Mouse (Mus musculus): ENCODE measurements around the gene Tspan18. TPM values are rescaled to one million over a fixed set of nuclear protein-coding genes. Genes with fewer than 3 reads are reported as not detected.

Gene Tspan18
- polyA plus RNA-seq, 1 experiment = 14.1 TPM

GRCm38 (mm10) chr2:93262291-93263285, 71.7 kb downstream of the Tspan18 start:
- TF ChIP-seq CTCF (IDR thresholded peaks at IDR 0.05; ENCODE audit: extremely low read depth, insufficient read length, insufficient replicate concordance, low read depth, low read length) = no peak
- no peak for TF ChIP-seq POLR2A (IDR thresholded peaks at IDR 0.05; ENCODE audit: low read depth, low read length)
- WGBS = 62% methylated on average over 5 of the region's 5 CpGs
- Histone ChIP-seq H3K4me1 (ENCODE audit: control insufficient read depth, insufficient read depth, insufficient read length, low read length) (0 out of 2 replicates have a peak, but pooled peaks cover 3% of the 10 kb centered on the region), H3K27me3 (ENCODE audit: control insufficient read depth, insufficient read depth, low read length) (no peaks in the 10 kb centered on the region), H3K36me3 (ENCODE audit: control insufficient read depth, insufficient read depth, low read length) (no peaks in the 10 kb centered on the region), H3K27ac (ENCODE audit: insufficient read depth, low read depth, low read length) (no peak overlapping the region), H3K4me3 (ENCODE audit: low read depth, low read length) (no peak overlapping the region)

GRCm38 (mm10) chr2:93261521-93262290, 72.6 kb downstream of the Tspan18 start:
- no peaks in the 10 kb centered on the region for H3K27me3 ChIP-seq (ENCODE audit: control insufficient read depth, insufficient read depth, low read length)
- no peaks in the 10 kb centered on the region for H3K36me3 ChIP-seq (ENCODE audit: control insufficient read depth, insufficient read depth, low read length)
- no peak overlapping the region for H3K27ac ChIP-seq (ENCODE audit: insufficient read depth, low read depth, low read length)
- 55% methylated on average over 6 of the region's 6 CpGs for WGBS
- 0 out of 2 replicates have a peak, but pooled peaks cover 3% of the 10 kb centered on the region for H3K4me1 ChIP-seq (ENCODE audit: control insufficient read depth, insufficient read depth, insufficient read length, low read length)
- no peak overlapping the region for H3K4me3 ChIP-seq (ENCODE audit: low read depth, low read length)
- TF ChIP-seq POLR2A (IDR thresholded peaks at IDR 0.05; ENCODE audit: low read depth, low read length) (no peak), CTCF (IDR thresholded peaks at IDR 0.05; ENCODE audit: extremely low read depth, insufficient read length, insufficient replicate concordance, low read depth, low read length) (no peak)

GRCm38 (mm10) chr2:93257634-93258033, 76.7 kb downstream of the Tspan18 start:
- 19% methylated on average over 4 of the region's 4 CpGs for WGBS
- H3K36me3 ChIP-seq (ENCODE audit: control insufficient read depth, insufficient read depth, low read length) = no peaks in the 10 kb centered on the region
- H3K27ac ChIP-seq (ENCODE audit: insufficient read depth, low read depth, low read length) = no peak overlapping the region
- H3K4me1 ChIP-seq (ENCODE audit: control insufficient read depth, insufficient read depth, insufficient read length, low read length) = peaks cover 3% of the 10 kb centered on the region; the same call in 1 of the 2 replicates
- H3K4me3 ChIP-seq (ENCODE audit: low read depth, low read length) = no peak overlapping the region
- no peaks in the 10 kb centered on the region for H3K27me3 ChIP-seq (ENCODE audit: control insufficient read depth, insufficient read depth, low read length)
- TF ChIP-seq POLR2A (IDR thresholded peaks at IDR 0.05; ENCODE audit: low read depth, low read length) (no peak), CTCF (IDR thresholded peaks at IDR 0.05; ENCODE audit: extremely low read depth, insufficient read length, insufficient replicate concordance, low read depth, low read length) (no peak)

- 68% methylated on average over 8 of the region's 8 CpGs for WGBS
- no peak for TF ChIP-seq CTCF (IDR thresholded peaks at IDR 0.05; ENCODE audit: extremely low read depth, insufficient read length, insufficient replicate concordance, low read depth, low read length)
- TF ChIP-seq POLR2A (IDR thresholded peaks at IDR 0.05; ENCODE audit: low read depth, low read length) = no peak
- H3K27ac ChIP-seq (ENCODE audit: insufficient read depth, low read depth, low read length) = no peak overlapping the region
Observed at GRCm38 (mm10) chr2:93256735-93257405, 77.4 kb downstream of the Tspan18 start.

GRCm38 (mm10) chr2:93252356-93252755, 81.9 kb downstream of the Tspan18 start:
- no peak overlapping the region for H3K4me3 ChIP-seq (ENCODE audit: low read depth, low read length)
- no peaks in the 10 kb centered on the region for H3K36me3 ChIP-seq (ENCODE audit: control insufficient read depth, insufficient read depth, low read length)
- H3K27me3 ChIP-seq (ENCODE audit: control insufficient read depth, insufficient read depth, low read length) = no peaks in the 10 kb centered on the region
- TF ChIP-seq POLR2A (IDR thresholded peaks at IDR 0.05; ENCODE audit: low read depth, low read length) (no peak), CTCF (IDR thresholded peaks at IDR 0.05; ENCODE audit: extremely low read depth, insufficient read length, insufficient replicate concordance, low read depth, low read length) (no peak)
- H3K4me1 ChIP-seq (ENCODE audit: control insufficient read depth, insufficient read depth, insufficient read length, low read length) = no peaks in the 10 kb centered on the region; the same call in 1 of the 2 replicates
- no peak overlapping the region for H3K27ac ChIP-seq (ENCODE audit: insufficient read depth, low read depth, low read length)
- WGBS = 51% methylated on average over 9 of the region's 9 CpGs

More at GRCm38 (mm10) chr2:93256735-93257405, 77.4 kb downstream of the Tspan18 start:
- Histone ChIP-seq H3K36me3 (ENCODE audit: control insufficient read depth, insufficient read depth, low read length) (no peaks in the 10 kb centered on the region), H3K27me3 (ENCODE audit: control insufficient read depth, insufficient read depth, low read length) (no peaks in the 10 kb centered on the region), H3K4me3 (ENCODE audit: low read depth, low read length) (no peak overlapping the region), H3K4me1 (ENCODE audit: control insufficient read depth, insufficient read depth, insufficient read length, low read length) (peaks cover 3% of the 10 kb centered on the region; the same call in 1 of the 2 replicates)

GRCm38 (mm10) chr2:93250611-93251010, 83.7 kb downstream of the Tspan18 start:
- H3K27me3 ChIP-seq (ENCODE audit: control insufficient read depth, insufficient read depth, low read length) = no peaks in the 10 kb centered on the region
- no peak overlapping the region for H3K4me3 ChIP-seq (ENCODE audit: low read depth, low read length)
- H3K27ac ChIP-seq (ENCODE audit: insufficient read depth, low read depth, low read length) = no peak overlapping the region
- no peaks in the 10 kb centered on the region for H3K4me1 ChIP-seq (ENCODE audit: control insufficient read depth, insufficient read depth, insufficient read length, low read length)
- no peaks in the 10 kb centered on the region for H3K36me3 ChIP-seq (ENCODE audit: control insufficient read depth, insufficient read depth, low read length)
- TF ChIP-seq POLR2A (IDR thresholded peaks at IDR 0.05; ENCODE audit: low read depth, low read length) (no peak), CTCF (IDR thresholded peaks at IDR 0.05; ENCODE audit: extremely low read depth, insufficient read length, insufficient replicate concordance, low read depth, low read length) (no peak)
- 94% methylated on average over 7 of the region's 7 CpGs for WGBS
